Mouse (Mus musculus) liver, embryonic 14.5 days (tissue): ENCODE data around the gene Six6. TPM values are rescaled to one million over a fixed set of nuclear protein-coding genes. Genes with fewer than 3 reads are reported as not detected.

Source experiments
- ATAC-seq: fragments of 200-750 bp; cut with Nextera tagmentation; 2 replicates; pipeline ENCODE4 v1.8.0; 2017; ENCODE audit warnings: moderate number of reproducible peaks, mild to moderate bottlenecking, moderate library complexity; ENCODE audit not compliant: insufficient read depth
- DNase-seq, 3 experiments: peaks; one replicate each; pipeline ENCODE4 v3.0.0-alpha.2; 2012 to 2013; ENCODE audit warnings: low read depth in 3 of 3, low spot score in 3 of 3
- H3K27ac ChIP-seq: fragments of 300-500 bp; sonication (generic); 2 replicates; pipeline ENCODE4 v1.5.1; 2014; ENCODE audit warnings: moderate library complexity, mild to moderate bottlenecking, control low read depth, inconsistent platforms
- H3K27me3 ChIP-seq: fragments of 300-500 bp; sonication (generic); 2 replicates; pipeline ENCODE4 v1.6.1; 2014; ENCODE audit warnings: mild to moderate bottlenecking, low read length, moderate library complexity; ENCODE audit not compliant: control insufficient read depth, insufficient read depth
- H3K36me3 ChIP-seq: fragments of 300-500 bp; sonication (generic); replicated peaks from 2 replicates; pipeline ENCODE4 v1.6.1; 2014; ENCODE audit warnings: low read depth; ENCODE audit not compliant: control insufficient read depth, insufficient read depth
- H3K4me1 ChIP-seq, 2 experiments: fragments of 200-500 bp in 1 of 2; fragments of 300-500 bp in 1 of 2; sonication (generic) in 1 of 2; replicated peaks; 2 replicates each; pipeline ENCODE4 v1.6.1; 2012 to 2014; ENCODE audit warnings: antibody characterized with exemption in 1 of 2, inconsistent platforms in 1 of 2, low read length in 1 of 2; ENCODE audit not compliant: control insufficient read depth in 2 of 2, insufficient read depth in 2 of 2
- H3K4me2 ChIP-seq: fragments of 300-500 bp; sonication (generic); 2 replicates; pipeline ENCODE4 v1.6.1; 2014; ENCODE audit warnings: low read depth, mild to moderate bottlenecking, control low read depth, moderate library complexity
- H3K4me3 ChIP-seq, 2 experiments: fragments of 200-500 bp in 1 of 2; fragments of 300-500 bp in 1 of 2; sonication (generic) in 1 of 2; 2 replicates each; pipeline ENCODE4 v1.5.1; 2012 to 2014; ENCODE audit warnings: low read depth in 2 of 2, low read length in 2 of 2, mild to moderate bottlenecking in 2 of 2, control low read depth in 1 of 2, inconsistent platforms in 1 of 2, moderate library complexity in 1 of 2; ENCODE audit not compliant: insufficient read depth in 1 of 2
- H3K9ac ChIP-seq: fragments of 300-500 bp; sonication (generic); replicated peaks from 2 replicates; pipeline ENCODE4 v1.6.1; 2014; ENCODE audit warnings: mild to moderate bottlenecking, control low read depth, moderate library complexity
- H3K9me3 ChIP-seq: fragments of 300-500 bp; sonication (generic); 2 replicates; pipeline ENCODE4 v1.6.1; 2016; ENCODE audit warnings: low read length, mixed read lengths; ENCODE audit not compliant: control insufficient read depth
- CTCF ChIP-seq: IDR thresholded peaks from 2 replicates; pipeline ENCODE4 v1.5.1; 2016; ENCODE audit warnings: antibody characterized with exemption, low read depth, control low read depth
- EP300 ChIP-seq: IDR thresholded peaks from 2 replicates; pipeline ENCODE4 v1.6.1; 2016; ENCODE audit warnings: antibody characterized with exemption, low read depth
- WGBS: fragments of 180-500 bp; shearing (Covaris S2); extraction: QIAGEN DNeasy Blood & Tissue Kit; methylation state at CpG from one replicate; pipeline ENCODE4 v1.1.7; 2014; ENCODE audit not compliant: insufficient replicate concordance; 5-methylcytosine and 5-hydroxymethylcytosine counted together
- polyA plus RNA-seq, 2 experiments: library from polyadenylated mRNA; depleted of rRNA in 1 of 2; stranded (reverse) in 1 of 2; unstranded in 1 of 2; fragments of >200 nt; fragmentation: Nextera tagmentation in 1 of 2; extraction: Ambion mirVana in 1 of 2; gene quantifications; 2 replicates each; pipeline versions ENCODE4 v1.2.1 to v1.2.3; 2012 to 2014

The Six6 gene
- polyA plus RNA-seq, 2 experiments = not detected

DNA sequence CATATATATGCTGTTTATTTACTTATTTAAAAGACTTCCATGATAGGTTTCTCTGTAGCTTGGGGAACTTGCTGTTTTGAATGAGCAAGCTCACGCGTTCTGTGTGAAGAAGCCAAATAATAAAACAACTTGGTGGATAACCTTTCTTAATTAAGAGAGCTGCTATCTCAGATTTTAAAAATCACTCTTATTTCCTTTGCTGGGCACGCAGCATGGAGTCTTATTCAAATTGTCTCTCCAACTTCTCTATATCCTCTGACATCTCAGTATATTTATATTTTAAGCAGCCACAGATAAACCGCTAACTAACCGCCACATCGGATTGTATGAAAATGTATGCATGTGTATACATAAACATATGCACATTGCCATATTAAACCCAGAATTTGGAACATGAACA is 2.5 kb downstream of the Six6 start:
- 16% methylated on average over 6 of the region's 6 CpGs for WGBS
- DNase-seq (no peak), ATAC-seq (no peak)
- Histone ChIP-seq H3K4me3 (no peak overlapping the region), H3K36me3 (no peaks in the 10 kb centered on the region), H3K9me3 (no peaks in the 10 kb centered on the region), H3K9ac (no peak overlapping the region), H3K27me3 (peaks cover 99% of the 10 kb centered on the region), H3K4me1 (no peaks in the 10 kb centered on the region), H3K4me2 (no peak overlapping the region), H3K27ac (no peak overlapping the region)
- no peak for TF ChIP-seq CTCF
- TF ChIP-seq EP300 = no peak

DNA sequence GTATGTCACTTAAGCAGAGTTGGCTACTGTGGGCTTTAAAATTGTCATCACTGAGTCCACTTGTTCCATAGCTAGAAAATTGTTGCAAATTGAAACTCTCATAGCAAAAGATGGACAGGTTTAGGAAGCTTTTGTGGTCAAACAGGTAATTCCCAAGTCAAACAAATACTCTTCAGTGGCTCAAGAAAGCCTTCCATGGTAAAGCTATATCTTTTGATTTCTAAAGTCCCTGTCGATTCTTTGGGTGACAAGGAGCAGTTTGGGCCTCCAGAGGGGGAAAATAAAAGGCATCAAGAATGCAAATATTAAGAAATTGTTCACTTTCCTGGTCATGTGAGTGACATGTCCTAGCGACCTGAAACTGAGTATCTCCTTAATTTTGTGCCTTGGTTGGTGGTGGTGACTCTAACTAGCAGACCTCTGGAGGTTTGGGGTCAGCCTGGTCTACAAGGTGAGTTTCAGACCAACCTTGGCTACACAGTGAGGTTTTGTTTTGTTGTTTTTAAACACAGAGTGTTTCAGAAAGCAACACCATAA is 4.0 kb downstream of the Six6 start:
- Histone ChIP-seq H3K9ac (no peak overlapping the region), H3K4me3 (no peak overlapping the region), H3K9me3 (no peaks in the 10 kb centered on the region), H3K4me2 (no peak overlapping the region), H3K36me3 (no peaks in the 10 kb centered on the region), H3K27me3 (peaks cover 90% of the 10 kb centered on the region), H3K4me1 (no peaks in the 10 kb centered on the region), H3K27ac (no peak overlapping the region)
- 3% methylated on average over 2 of the region's 2 CpGs for WGBS
- DNase-seq = no peak
- no peak for TF ChIP-seq CTCF
- no peak for TF ChIP-seq EP300
- no peak for ATAC-seq

DNA sequence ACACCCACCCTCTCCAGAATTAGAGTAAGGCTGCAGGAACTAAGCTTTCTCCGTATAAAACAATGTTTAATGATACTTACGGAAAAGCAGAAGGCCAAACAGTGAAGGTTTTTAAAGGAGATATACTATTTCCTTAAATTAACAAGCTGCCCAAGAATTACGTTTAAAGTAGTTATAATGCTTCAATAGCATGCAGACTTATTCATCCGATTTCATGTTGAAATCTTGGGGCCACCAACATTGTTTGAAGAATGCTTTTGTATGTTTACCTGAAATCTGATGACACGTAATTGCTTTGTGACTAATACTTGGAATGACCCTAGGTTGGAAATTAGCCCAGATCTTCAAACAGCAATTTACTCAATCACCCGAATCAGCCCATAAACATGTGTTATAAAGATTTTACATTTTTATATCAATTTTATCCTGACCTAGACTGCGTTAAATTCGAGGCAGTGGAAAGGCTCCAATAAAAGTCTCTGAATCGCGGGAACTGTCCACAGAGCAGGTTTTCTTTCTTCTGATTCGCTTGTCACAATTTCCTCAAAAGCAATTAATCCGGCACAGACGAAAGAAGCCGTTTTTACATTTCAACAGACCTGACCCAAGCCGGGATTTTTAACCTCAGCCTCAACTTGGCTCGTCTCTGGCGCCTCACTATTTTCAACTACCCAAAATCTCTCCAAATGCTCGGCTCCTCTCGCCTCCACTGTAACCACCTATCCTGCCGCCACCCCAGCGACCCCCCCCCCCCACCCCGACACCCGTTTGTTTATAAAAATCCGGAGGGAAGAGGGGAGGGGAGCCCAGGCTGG is 4.9 kb downstream of the Six6 start:
- 2% methylated on average over 24 of the region's 24 CpGs for WGBS
- Histone ChIP-seq H3K4me2 (peak overlapping the region; percentile 11), H3K9me3 (no peaks in the 10 kb centered on the region), H3K36me3 (no peaks in the 10 kb centered on the region), H3K27me3 (peaks cover 81% of the 10 kb centered on the region), H3K27ac (no peak overlapping the region), H3K9ac (no peak overlapping the region), H3K4me3 (no peak overlapping the region), H3K4me1 (no peaks in the 10 kb centered on the region)
- TF ChIP-seq EP300 (no peak), CTCF (no peak)
- DNase-seq (no peak), ATAC-seq (no peak)

DNA sequence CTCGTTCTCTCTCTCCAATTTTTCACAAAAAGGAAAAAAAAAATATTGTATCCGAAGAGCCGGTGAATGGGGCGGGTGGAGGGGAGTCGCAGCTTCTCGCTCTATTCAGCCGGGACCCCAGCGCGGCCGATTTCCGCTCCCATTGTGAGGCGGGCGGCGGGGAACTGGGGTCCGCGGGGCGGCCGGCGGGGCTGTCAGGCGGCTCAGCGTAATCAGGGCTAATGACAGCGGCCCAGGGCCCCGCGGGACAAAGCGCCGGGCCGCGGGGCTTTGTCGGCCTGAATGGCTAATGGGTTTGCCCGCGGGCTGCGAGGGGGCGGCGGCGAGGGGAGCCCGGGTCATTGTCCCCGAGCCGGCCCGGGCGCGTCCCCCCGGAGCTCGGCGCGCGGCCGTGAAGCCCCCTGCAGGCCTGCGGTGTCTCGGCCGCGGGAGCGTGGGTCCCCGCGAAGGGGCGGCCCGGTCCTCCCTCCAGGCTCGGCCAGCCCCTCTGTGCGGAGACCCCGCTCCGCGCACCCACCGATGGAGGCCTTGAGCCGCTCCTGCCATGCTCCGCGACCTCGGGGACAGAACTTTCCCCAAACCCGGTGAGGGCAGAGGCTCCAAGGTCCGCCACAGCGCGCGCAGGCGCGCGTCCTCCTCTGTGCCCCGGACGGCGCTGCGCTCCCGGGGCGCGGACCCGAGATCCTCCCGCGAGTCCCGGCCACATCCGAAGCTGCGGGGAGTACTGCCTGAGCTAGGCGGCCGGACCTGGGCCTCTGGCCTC is 5.8 kb downstream of the Six6 start:
- H3K4me2 ChIP-seq = peak overlapping the region; percentile 11
- ATAC-seq (no peak), DNase-seq (no peak)
- H3K9ac ChIP-seq = no peak overlapping the region
- TF ChIP-seq EP300 (no peak), CTCF (no peak)
- no peaks in the 10 kb centered on the region for H3K4me1 ChIP-seq
- no peaks in the 10 kb centered on the region for H3K36me3 ChIP-seq
- H3K27ac ChIP-seq = no peak overlapping the region
- peaks cover 74% of the 10 kb centered on the region for H3K27me3 ChIP-seq
- WGBS = under 1% methylated on average over 74 of the region's 89 CpGs
- H3K9me3 ChIP-seq = no peaks in the 10 kb centered on the region
- peak overlapping the region in 1 of 2 experiments; percentile 0; a peak in 1 of 4 replicates for H3K4me3 ChIP-seq

DNA sequence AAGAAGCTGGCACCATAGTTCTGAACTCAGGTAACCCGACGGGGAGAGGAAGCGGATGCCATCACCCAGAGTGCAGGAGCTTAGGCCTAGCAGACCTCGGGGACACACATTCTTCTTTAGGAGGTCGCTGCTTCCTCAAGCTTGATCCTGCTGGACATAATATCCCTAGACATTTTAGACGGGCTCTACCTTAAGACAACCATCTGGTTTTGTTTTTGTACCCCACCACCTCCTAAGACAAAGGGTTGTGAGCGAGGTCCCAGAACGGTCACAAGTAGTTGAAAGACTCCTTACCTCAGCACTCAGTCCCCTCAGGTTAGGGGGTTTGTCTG is 6.3 kb downstream of the Six6 start:
- H3K27ac ChIP-seq = no peak overlapping the region
- H3K4me3 ChIP-seq = no peak overlapping the region; a peak in 1 of 4 replicates
- no peaks in the 10 kb centered on the region for H3K4me1 ChIP-seq
- WGBS = 7% methylated on average over 8 of the region's 8 CpGs
- no peak overlapping the region for H3K9ac ChIP-seq
- no peak for DNase-seq
- H3K4me2 ChIP-seq = no peak overlapping the region
- H3K27me3 ChIP-seq = peaks cover 69% of the 10 kb centered on the region
- ATAC-seq = no peak
- no peak for TF ChIP-seq CTCF
- TF ChIP-seq EP300 = no peak
- no peaks in the 10 kb centered on the region for H3K9me3 ChIP-seq
- H3K36me3 ChIP-seq = no peaks in the 10 kb centered on the region
